Mouse (Mus musculus): ENCODE results near the gene Shank3.

The Shank3 gene

DNA sequence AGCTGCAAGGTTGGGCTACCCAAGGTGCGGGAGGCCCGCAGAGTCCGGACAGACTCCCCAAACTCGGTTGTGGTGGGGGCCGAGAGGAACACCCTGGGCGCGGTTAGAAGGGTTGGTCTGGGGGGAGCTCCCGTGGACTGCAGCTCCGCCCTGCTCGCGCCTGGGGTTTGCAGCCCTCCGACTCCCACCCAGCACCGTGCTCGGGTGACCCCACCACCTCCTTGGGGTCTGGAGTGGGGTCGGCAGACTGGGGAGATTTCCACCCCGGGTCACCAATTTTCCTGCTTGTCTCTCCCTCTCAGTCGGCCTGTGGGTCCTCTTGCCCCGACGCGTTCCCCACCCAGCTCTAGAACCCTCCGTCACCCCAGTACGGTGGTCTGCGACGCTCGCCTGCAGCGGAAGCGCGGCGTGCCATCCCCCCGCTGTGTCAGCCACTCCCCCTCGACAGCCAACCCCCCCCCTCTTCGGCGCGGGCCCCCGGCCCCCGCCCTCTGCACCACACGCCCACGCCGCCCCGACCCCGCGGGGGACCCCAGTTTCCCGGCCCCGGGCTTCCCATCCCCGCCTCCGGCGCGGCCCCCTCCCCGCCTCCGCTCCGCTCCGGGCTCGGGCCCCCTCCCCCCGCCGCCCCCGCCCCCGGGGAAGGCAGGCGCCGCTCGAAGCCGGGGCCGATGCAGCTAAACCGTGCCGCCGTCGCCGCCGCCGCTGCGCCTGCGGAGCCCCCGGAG is at the start of gene Shank3:
Gene Shank3 (plus strand): TSS at position 663 of the 728 bp plus-strand sequence.
- in situ Hi-C loops (cut with MboI, MseI), result no loop called here

DNA sequence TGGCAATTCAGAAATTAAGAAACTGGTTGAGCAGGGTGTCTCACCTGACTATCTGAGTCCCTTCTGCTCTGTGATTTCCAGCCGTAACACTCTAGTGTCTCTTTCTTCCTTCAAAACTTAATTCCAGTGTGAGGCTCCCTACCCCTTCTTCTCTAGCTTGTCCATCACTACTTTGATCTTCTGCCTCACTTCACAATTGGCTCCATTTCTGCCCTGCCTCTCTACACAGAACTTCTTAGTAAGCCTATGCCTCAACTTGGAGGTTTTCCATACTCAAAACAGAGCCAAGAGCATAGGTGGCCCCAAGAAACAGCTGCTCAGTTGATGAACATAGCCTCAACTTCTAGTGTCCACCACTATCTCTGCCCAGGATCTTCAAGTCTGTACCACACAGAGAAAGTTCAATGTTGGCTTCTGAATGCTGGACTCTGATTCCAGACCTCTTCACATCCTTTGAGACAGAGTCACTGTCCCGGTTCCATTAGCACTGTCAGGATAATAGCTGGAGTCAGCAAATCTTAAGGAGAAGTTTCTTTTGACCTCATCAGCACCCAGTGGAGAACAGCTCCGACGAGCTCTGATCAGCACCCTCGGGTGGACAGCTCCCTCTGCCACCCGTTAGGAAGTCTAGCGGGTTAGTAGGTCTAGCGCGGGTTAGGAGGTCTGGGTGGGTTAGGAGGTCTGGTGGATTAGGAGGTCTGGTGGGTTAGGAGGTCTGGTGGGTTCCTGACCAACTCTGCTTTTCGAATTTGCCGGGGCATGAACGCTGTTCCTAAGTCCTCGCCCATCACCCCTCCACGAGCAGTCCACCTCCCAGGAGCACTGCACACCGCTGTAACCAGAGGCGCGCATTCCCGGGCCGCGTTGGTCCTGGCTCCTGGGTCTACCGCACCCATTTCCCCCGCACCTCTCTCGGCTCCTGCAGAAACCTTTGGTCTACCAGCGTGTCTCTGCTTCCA is 46.2 kb upstream of the Shank3 start:
- in situ Hi-C loops (cut with MboI, MseI), result no loop called here

- in situ Hi-C loops (cut with MboI, MseI), result no loop called here
Observed at GRCm38 (mm10) chr15:89453865-89454478, 45.5 kb upstream of the Shank3 start, which contains the start of gene Mapk8ip2. Gene Mapk8ip2 (plus strand): TSS chr15:89453913.

DNA sequence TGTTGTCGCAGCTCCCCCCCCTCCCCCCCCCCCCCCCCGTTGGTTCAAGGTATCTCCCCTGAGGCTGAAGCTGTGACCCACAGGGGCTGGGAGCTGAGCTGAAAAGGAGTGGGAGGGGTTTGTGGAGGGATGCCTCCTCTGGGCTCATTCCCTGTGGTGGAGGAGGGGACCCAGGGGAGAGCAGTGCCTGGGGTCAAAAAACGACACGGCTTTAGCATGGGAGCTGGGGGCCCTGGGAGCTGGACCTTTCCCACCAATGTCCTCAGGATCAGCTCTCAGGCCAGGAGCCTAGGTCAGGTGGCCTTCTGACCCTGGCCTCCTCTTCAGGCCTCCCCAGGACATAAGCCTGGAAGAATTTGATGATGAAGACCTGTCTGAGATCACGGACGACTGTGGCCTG is 44.6 kb upstream of the Shank3 start:
- in situ Hi-C loops (cut with MboI, MseI), result no loop called here

DNA sequence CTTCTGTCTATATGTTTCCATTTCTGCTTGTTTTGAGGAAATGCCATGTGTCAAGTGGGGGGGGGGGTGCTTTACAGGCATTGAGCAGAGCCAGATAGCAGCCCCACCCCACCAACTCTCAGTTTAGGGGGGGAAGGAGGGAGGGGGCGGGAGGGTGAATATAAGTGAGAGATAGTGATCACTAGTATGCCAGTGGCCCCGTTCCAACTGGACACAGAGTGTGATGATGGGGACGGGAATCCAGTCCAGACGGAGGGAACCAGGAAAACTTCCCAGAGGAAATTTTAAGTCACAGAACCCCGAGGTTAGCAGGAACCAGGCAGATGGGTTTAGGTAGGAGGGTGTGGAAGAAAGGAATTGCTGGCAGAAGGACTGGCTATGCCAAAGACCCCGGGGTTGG is 43.8 kb upstream of the Shank3 start:
- in situ Hi-C loops (cut with MboI, MseI), result no loop called here

- in situ Hi-C loops (cut with MboI, MseI), result no loop called here
Observed at GRCm38 (mm10) chr15:89458942-89459341, 40.5 kb upstream of the Shank3 start.

DNA sequence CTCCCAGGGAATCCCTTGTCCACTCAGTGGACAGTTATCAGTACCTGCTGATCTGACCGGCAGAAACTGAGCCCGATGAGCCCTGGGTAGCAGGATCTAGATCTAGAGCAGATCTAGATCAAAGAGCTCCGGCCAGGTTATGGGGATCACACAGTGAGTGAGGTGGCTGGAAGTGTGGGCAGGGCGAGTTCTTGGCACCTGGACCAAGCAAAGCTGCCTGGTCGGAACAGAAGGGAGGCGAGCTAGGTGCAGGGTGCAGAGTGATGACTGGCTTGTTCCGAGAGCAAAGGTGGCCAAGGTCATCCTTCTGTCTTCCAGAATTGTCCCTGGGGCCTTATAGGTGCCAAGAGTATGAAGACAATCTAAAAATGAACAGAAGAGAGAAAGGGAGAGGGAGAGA is 39.6 kb upstream of the Shank3 start:
- in situ Hi-C loops (cut with MboI, MseI), result no loop called here

DNA sequence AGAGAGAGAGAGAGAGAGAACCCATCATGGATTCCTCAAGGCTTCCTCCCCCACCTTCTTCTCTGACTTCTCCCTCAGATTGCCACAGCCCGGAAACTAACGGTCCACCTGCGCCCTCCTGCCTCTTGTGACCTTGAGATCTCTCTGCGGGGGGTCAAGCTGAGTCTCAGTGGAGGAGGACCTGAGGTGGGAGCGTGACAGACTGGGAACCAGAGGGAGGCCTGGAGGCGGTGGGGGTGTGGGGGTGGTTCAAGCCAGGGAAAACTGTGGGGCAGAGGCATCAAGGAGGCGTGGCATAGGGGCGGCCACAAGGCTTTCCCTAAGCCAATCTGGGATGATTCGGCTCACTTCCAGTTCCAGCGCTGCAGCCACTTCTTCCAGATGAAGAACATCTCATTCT is 39.1 kb upstream of the Shank3 start:
- in situ Hi-C loops (cut with MboI, MseI), result no loop called here

DNA sequence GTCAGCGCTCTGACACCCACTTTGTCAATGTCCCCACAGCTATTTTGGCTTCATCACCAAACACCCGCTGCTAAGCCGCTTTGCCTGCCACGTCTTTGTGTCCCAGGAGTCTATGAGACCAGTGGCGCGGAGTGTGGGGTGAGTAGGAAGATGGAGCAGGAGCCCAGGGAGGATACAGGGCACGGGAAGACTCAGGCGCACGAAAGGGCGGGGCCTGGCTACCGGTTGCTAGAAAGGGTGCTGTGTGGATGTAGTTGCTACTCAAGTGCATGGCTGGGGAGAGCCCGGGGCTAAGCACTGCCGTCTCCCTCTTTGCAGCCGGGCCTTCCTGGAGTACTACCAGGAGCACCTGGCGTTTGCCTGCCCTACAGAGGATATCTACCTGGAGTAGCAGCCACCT is 38.1 kb upstream of the Shank3 start:
- in situ Hi-C loops (cut with MboI, MseI), result no loop called here

DNA sequence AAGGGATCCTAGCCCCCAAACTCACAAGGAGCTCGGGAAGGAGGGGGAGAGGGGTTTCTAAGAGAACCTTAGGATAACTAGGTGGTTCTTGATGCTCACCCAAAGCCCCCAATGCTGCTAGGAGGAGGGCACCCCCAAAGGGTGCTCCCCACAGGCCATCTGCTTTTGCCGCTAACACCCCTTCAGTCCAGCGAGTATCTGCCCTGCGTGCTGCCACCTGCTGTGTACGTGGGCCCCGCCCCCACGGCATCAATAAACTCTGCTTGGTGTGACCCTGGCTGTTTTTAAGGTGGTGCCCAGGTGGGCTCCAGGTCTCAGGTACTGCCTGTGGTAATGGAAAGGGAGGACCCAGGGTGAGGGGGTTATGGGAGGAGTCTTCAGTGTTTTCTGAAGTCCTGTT is 37.2 kb upstream of the Shank3 start:
- in situ Hi-C loops (cut with MboI, MseI), result no loop called here

- in situ Hi-C loops (cut with MboI, MseI), result no loop called here
Observed at GRCm38 (mm10) chr15:89463334-89464235, 35.8 kb upstream of the Shank3 start.

GRCm38 (mm10) chr15:89465052-89465451 is 34.4 kb upstream of the Shank3 start:
- in situ Hi-C loops (cut with MboI, MseI), result no loop called here

GRCm38 (mm10) chr15:89468577-89468976 is 30.8 kb upstream of the Shank3 start:
- in situ Hi-C loops (cut with MboI, MseI), result no loop called here

GRCm38 (mm10) chr15:89471476-89471875 is 27.9 kb upstream of the Shank3 start:
- in situ Hi-C loops (cut with MboI, MseI), result no loop called here

- in situ Hi-C loops (cut with MboI, MseI), result no loop called here
Observed at GRCm38 (mm10) chr15:89473370-89473769, 26.1 kb upstream of the Shank3 start.

GRCm38 (mm10) chr15:89473921-89474320 is 25.5 kb upstream of the Shank3 start:
- in situ Hi-C loops (cut with MboI, MseI), result no loop called here

DNA sequence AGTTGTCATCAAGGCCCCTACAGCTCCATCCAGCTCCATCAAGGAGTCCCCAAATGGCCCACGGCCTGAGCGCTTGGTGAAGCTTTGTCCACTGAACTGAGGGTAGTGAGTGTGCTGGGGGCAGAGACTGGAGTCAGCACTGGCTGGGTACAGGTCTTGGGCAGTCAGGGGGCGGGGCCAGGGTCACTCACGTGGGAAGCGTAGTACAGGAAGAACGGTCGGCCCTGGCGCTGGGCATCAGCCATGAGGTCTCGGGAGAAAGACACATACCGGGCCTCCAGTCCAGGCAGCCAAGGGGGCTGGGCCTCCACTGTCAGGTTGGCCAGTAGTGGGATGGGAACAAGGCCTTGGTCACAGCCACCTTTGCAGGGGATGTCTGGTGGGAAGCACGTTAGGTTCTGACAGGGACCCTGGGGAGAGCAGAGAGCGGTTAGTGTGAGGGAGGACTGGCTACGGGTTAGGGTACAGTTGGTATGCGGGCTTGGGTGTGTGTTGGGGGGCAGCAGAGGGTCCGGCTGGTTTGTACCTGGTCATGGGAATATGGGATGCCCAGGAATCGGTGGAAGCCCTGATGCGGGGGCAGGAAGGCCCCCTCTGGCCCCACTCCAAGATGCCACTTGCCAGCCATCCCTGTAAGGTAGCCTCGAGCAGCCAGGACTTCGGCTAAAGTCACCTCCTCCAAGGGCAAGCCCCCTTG is 24.7 kb upstream of the Shank3 start:
- in situ Hi-C loops (cut with MboI, MseI), result no loop called here

DNA sequence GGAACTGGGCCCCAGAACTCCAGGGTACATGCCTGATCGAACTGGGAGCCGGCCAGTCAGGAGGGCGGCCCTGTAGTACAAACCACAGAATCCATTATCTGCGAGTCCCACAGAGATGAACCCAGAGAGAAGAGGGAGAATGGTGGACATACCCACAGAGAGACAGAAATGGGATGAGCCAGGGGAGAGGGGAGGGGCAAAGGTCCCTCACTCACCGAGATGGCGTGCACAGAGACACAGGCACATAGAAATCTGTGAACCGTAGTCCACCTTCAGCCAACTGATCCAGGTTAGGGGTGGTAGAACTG is 24.2 kb upstream of the Shank3 start:
- in situ Hi-C loops (cut with MboI, MseI), result no loop called here

DNA sequence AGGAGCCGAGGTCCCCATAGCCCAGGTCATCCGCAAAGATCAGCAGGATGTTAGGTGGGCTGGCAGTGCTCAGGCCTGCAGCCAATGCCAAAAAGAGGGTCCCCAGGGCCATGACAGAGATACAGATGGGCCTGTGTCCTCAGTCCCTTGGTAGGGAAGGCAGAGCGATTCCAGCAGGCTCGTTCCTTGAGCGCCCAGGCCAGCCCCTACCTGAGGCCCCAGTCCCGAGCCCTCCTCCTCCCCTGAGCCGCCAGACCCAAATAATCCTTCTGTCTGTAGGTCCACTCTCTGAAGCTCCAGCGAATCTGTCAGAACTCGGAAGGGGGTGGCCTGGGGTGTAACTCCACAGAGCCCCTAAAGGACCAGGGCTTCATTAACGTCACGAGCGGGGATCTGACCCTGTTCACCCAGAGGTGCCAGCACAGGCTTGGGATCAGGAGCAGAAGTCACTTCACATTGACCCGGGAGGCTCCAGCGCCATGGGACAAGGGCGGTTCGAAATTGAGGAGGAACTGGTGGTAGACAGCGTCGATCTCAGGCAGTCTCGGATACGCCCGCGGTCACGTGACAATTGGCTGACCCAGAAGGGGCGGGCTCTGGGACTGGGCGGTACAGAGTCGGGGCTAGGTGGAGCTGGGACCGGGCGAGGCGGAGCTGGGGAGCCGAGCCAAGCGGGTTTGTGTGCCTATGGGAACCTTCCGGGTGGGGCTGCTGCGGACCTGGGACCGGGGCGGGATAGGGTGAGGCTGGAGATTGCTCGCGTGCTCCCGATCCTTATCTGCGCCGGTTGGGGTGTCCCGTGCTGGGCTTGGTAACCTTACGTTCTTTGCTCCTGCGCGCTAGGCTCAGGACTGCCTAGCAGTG is 23.6 kb upstream of the Shank3 start:
- in situ Hi-C loops (cut with MboI, MseI), result no loop called here

GRCm38 (mm10) chr15:89476475-89476815 is 23.0 kb upstream of the Shank3 start:
- in situ Hi-C loops (cut with MboI, MseI), result no loop called here

Measured in T-helper 2 cell (primary cell).